Mouse (Mus musculus) megakaryocyte, embryonic 14.5 days (primary cell): ENCODE data around the gene Mep1a. TPM values are rescaled to one million over a fixed set of nuclear protein-coding genes. Genes with fewer than 3 reads are reported as not detected.
A peak's percentile ranks its signal among the peaks of the same experiment; 100 is the strongest.
"Not testable (repeated sequence)": the region's sequence is repeated elsewhere in the genome, so short reads cannot be mapped to it uniquely, and the experiment has no call there.

ENCODE experiments used
- H3K27me3 ChIP-seq: replicated peaks from 2 replicates; pipeline ENCODE3; 2012; ENCODE audit warnings: inconsistent platforms
- H3K36me3 ChIP-seq: replicated peaks from 2 replicates; pipeline ENCODE3; 2012; ENCODE audit warnings: low read length, inconsistent platforms, mixed read lengths
- H3K4me1 ChIP-seq: 2 replicates; pipeline ENCODE4 v1.6.1; 2012; ENCODE audit warnings: inconsistent platforms
- H3K4me3 ChIP-seq: replicated peaks from 2 replicates; pipeline ENCODE3; 2012; ENCODE audit warnings: moderate library complexity, mild to moderate bottlenecking, inconsistent platforms
- H3K9me3 ChIP-seq: 2 replicates; pipeline ENCODE4 v1.6.1; 2012; ENCODE audit warnings: inconsistent platforms
- FLI1 ChIP-seq: IDR thresholded peaks from 2 replicates; pipeline ENCODE4 v1.6.1; 2012; ENCODE audit warnings: low read length, inconsistent platforms, mixed read lengths
- GATA1 ChIP-seq: IDR thresholded peaks from 3 replicates; pipeline ENCODE4 v1.6.1; 2012; ENCODE audit warnings: mixed read lengths, low read length, inconsistent platforms, borderline replicate concordance
- polyA plus RNA-seq: library from polyadenylated mRNA; stranded (reverse); fragments of >175 nt; gene quantifications from 2 replicates; pipeline ENCODE4 v1.2.3, GENCODE M21; 2012; ENCODE audit warnings: low replicate concordance; ENCODE audit not compliant: insufficient read depth

Gene Mep1a
- polyA plus RNA-seq, 1 experiment: not detected

GRCm38 (mm10) chr17:43518644-43519409, 16.2 kb upstream of the Mep1a start:
- no peak for TF ChIP-seq GATA1
- no peak for TF ChIP-seq FLI1
- no peaks in the 10 kb centered on the region for H3K36me3 ChIP-seq
- H3K4me1 ChIP-seq: peaks cover 4% of the 10 kb centered on the region; the same call in 1 of the 2 replicates
- peaks cover 3% of the 10 kb centered on the region; the same call in 1 of the 2 replicates for H3K9me3 ChIP-seq
- H3K4me3 ChIP-seq: peak overlapping the region; percentile 38
- no peaks in the 10 kb centered on the region for H3K27me3 ChIP-seq

GRCm38 (mm10) chr17:43510782-43511181, 8.2 kb upstream of the Mep1a start:
- TF ChIP-seq GATA1 (no peak), FLI1 (no peak)
- no peak overlapping the region for H3K4me3 ChIP-seq
- H3K4me1 ChIP-seq: no peaks in the 10 kb centered on the region
- H3K9me3 ChIP-seq: peaks cover 3% of the 10 kb centered on the region; the same call in 1 of the 2 replicates
- H3K36me3 ChIP-seq: no peaks in the 10 kb centered on the region
- no peaks in the 10 kb centered on the region for H3K27me3 ChIP-seq

- Histone ChIP-seq H3K36me3 (no peaks in the 10 kb centered on the region), H3K4me1 (no peaks in the 10 kb centered on the region), H3K27me3 (no peaks in the 10 kb centered on the region), H3K4me3 (no peak overlapping the region), H3K9me3 (no peaks in the 10 kb centered on the region)
- no peak for TF ChIP-seq FLI1
- TF ChIP-seq GATA1: no peak
Observed at GRCm38 (mm10) chr17:43504594-43504934, 2.0 kb upstream of the Mep1a start.

GRCm38 (mm10) chr17:43503861-43504593, 1.4 kb upstream of the Mep1a start:
- no peak for TF ChIP-seq GATA1
- no peak for TF ChIP-seq FLI1
- no peaks in the 10 kb centered on the region for H3K27me3 ChIP-seq
- no peaks in the 10 kb centered on the region for H3K36me3 ChIP-seq
- no peak overlapping the region for H3K4me3 ChIP-seq
- H3K9me3 ChIP-seq: no peaks in the 10 kb centered on the region
- H3K4me1 ChIP-seq: no peaks in the 10 kb centered on the region

- TF ChIP-seq GATA1: no peak
- no peak for TF ChIP-seq FLI1
- Histone ChIP-seq H3K27me3 (no peaks in the 10 kb centered on the region), H3K4me3 (no peak overlapping the region), H3K9me3 (no peaks in the 10 kb centered on the region), H3K36me3 (no peaks in the 10 kb centered on the region), H3K4me1 (no peaks in the 10 kb centered on the region)
Observed at GRCm38 (mm10) chr17:43501631-43502030, 981 bp downstream of the Mep1a start.

GRCm38 (mm10) chr17:43501223-43501622, 1.4 kb downstream of the Mep1a start:
- Histone ChIP-seq H3K4me3 (no peak overlapping the region), H3K27me3 (no peaks in the 10 kb centered on the region), H3K36me3 (no peaks in the 10 kb centered on the region), H3K4me1 (no peaks in the 10 kb centered on the region), H3K9me3 (no peaks in the 10 kb centered on the region)
- no peak for TF ChIP-seq FLI1
- TF ChIP-seq GATA1: no peak

GRCm38 (mm10) chr17:43500513-43500912, 2.1 kb downstream of the Mep1a start:
- TF ChIP-seq FLI1 (no peak), GATA1 (no peak)
- Histone ChIP-seq H3K36me3 (no peaks in the 10 kb centered on the region), H3K9me3 (no peaks in the 10 kb centered on the region), H3K4me3 (no peak overlapping the region), H3K27me3 (no peaks in the 10 kb centered on the region), H3K4me1 (no peaks in the 10 kb centered on the region)

- Histone ChIP-seq H3K9me3 (no peaks in the 10 kb centered on the region), H3K27me3 (no peaks in the 10 kb centered on the region)
- TF ChIP-seq FLI1: no peak
- no peak for TF ChIP-seq GATA1
Observed at GRCm38 (mm10) chr17:43497521-43497920, 5.1 kb downstream of the Mep1a start.

GRCm38 (mm10) chr17:43495502-43495901, 7.1 kb downstream of the Mep1a start:
- TF ChIP-seq GATA1 (no peak), FLI1 (no peak)
- H3K9me3 ChIP-seq: no peaks in the 10 kb centered on the region

More at GRCm38 (mm10) chr17:43497521-43497920, 5.1 kb downstream of the Mep1a start:
- no peaks in the 10 kb centered on the region for H3K4me1 ChIP-seq
- H3K36me3 ChIP-seq: no peaks in the 10 kb centered on the region
- H3K4me3 ChIP-seq: no peak overlapping the region

GRCm38 (mm10) chr17:43490371-43490770, 12.2 kb downstream of the Mep1a start:
- H3K9me3 ChIP-seq, H3K27me3 ChIP-seq, H3K4me3 ChIP-seq, H3K36me3 ChIP-seq, H3K4me1 ChIP-seq: not testable (repeated sequence)

More at GRCm38 (mm10) chr17:43495502-43495901, 7.1 kb downstream of the Mep1a start:
- H3K27me3 ChIP-seq: no peaks in the 10 kb centered on the region
- no peak overlapping the region for H3K4me3 ChIP-seq
- no peaks in the 10 kb centered on the region for H3K4me1 ChIP-seq
- H3K36me3 ChIP-seq: no peaks in the 10 kb centered on the region
